Mouse (Mus musculus): ENCODE results near the gene Hoxb1.

- TF ChIP-seq MAX (IDR thresholded peaks at IDR 0.05; ENCODE audit: low read depth) (no peak), TCF12 (IDR thresholded peaks at IDR 0.05; ENCODE audit: insufficient read depth, poor library complexity, severe bottlenecking) (no peak), USF1 (IDR thresholded peaks at IDR 0.05; ENCODE audit: low read depth) (no peak), POLR2A (IDR thresholded peaks at IDR 0.05; ENCODE audit: insufficient read length, low read depth) (no peak), POLR2AphosphoS2 (IDR thresholded peaks at IDR 0.05; ENCODE audit: insufficient read length, low read depth) (no peak), E2F4 (IDR thresholded peaks at IDR 0.05; ENCODE audit: insufficient read depth) (no peak), REST (IDR thresholded peaks at IDR 0.05; ENCODE audit: insufficient read depth, insufficient read length) (no peak)
Observed at GRCm38 (mm10) chr11:96405541-96405940, 40.0 kb downstream of the Hoxb1 start.

Measured in myocyte (in vitro differentiated cells).